ENCODE assay signal across 8 mouse cellular contexts in genomic region chr12:24681286-24682023, GRCm38 (mm10). TPM values are rescaled to one million over a fixed set of nuclear protein-coding genes. Genes with fewer than 3 reads are reported as not detected.
DNase-seq lines count a peak whose midpoint lies in the region; ATAC-seq and TF ChIP-seq lines count a peak whose summit lies in the region.

Gene Cys1, minus strand, starts transcription at chr12:24681813.

- H3K4me3 ChIP-seq in intestine, embryonic 14.5 days (ENCODE audit: low read depth, low read length): peak within 1 kb of the TSS; percentile 52
- peak within 1 kb of the TSS; percentile 53 for H3K4me3 ChIP-seq in liver, embryonic 12.5 days
- H3K4me3 ChIP-seq in myocyte: peak within 1 kb of the TSS; percentile 14

- intact Hi-C loops in left cerebral cortex, postnatal 36 days (cut with DNase I): no loop called here
- intact Hi-C loops in left cerebral cortex, postnatal 14 days (cut with DNase I): no loop called here

- H3K27me3 ChIP-seq in intestine, embryonic 14.5 days (replicated peaks; ENCODE audit: control insufficient read depth, insufficient read depth, low read length): peaks cover 13% of the 10 kb centered on the region
- H3K27me3 ChIP-seq in liver, embryonic 12.5 days (replicated peaks): peaks cover 89% of the 10 kb centered on the region
- H3K27me3 ChIP-seq in myocyte (ENCODE audit: control insufficient read depth, insufficient read depth, insufficient read length): peaks cover 11% of the 10 kb centered on the region

- H3K79me2 ChIP-seq in myocyte (ENCODE audit: control insufficient read depth, insufficient read depth): no peaks in the 10 kb centered on the region

- peak within 1 kb of the TSS; percentile 69 for H3K9ac ChIP-seq in intestine, embryonic 14.5 days (ENCODE audit: low read length)
- peak within 1 kb of the TSS; percentile 50 for H3K9ac ChIP-seq in liver, embryonic 12.5 days

- no peaks in the 10 kb centered on the region for H3K36me3 ChIP-seq in intestine, embryonic 14.5 days (ENCODE audit: control insufficient read depth, insufficient read depth, low read length)
- H3K36me3 ChIP-seq in liver, embryonic 12.5 days: no peaks in the 10 kb centered on the region
- no peaks in the 10 kb centered on the region for H3K36me3 ChIP-seq in myocyte (ENCODE audit: control insufficient read depth, insufficient read depth)

- peaks cover 5% of the 10 kb centered on the region for H3K4me1 ChIP-seq in intestine, embryonic 14.5 days (replicated peaks; ENCODE audit: control insufficient read depth, insufficient read depth, low read length)
- H3K4me1 ChIP-seq in liver, embryonic 12.5 days: peaks cover 23% of the 10 kb centered on the region

- TF ChIP-seq POLR2A in myocyte (IDR thresholded peaks at IDR 0.05; ENCODE audit: insufficient read length, low read depth): no peak

- no peak within 1 kb of the TSS for H3K27ac ChIP-seq in intestine, embryonic 14.5 days (ENCODE audit: low read depth)
- H3K27ac ChIP-seq in liver, embryonic 12.5 days: no peak within 1 kb of the TSS

- DNase-seq in left cerebral cortex, postnatal 36 days (ENCODE audit: low spot score in 2 of 2): no peak
- DNase-seq in left cerebral cortex, postnatal 14 days (ENCODE audit: low spot score in 2 of 2): no peak
- peak; percentile 32 for DNase-seq in gastrocnemius, postnatal 10 days
- peak; percentile 66 for DNase-seq in intestine, embryonic 14.5 days (ENCODE audit: low spot score)
- no peak for DNase-seq in thymus, postnatal 4 days
- DNase-seq in cerebellum, adult 9-11 months: no peak

- H3K4me2 ChIP-seq in intestine, embryonic 14.5 days (ENCODE audit: low read length): peak within 1 kb of the TSS; percentile 87
- peak within 1 kb of the TSS; percentile 69 for H3K4me2 ChIP-seq in liver, embryonic 12.5 days
- H3K4me2 ChIP-seq in myocyte (ENCODE audit: low read depth): peak within 1 kb of the TSS; percentile 65

- no peak within 1 kb of the TSS for H3ac ChIP-seq in myocyte (ENCODE audit: control insufficient read depth, insufficient read length)

- ATAC-seq in intestine, embryonic 14.5 days (replicated peaks; ENCODE audit: low FRiP score, low TSS enrichment, low read depth): 0 out of 2 replicates have a peak, but pooled peaks have one; percentile 42
- no peak; the same call in 1 of the 2 replicates for ATAC-seq in liver, embryonic 12.5 days

- WGBS in intestine, embryonic 14.5 days: 6% methylated on average over 20 of the region's 20 CpGs
- 6% methylated on average over 20 of the region's 20 CpGs for whole genome bisulfite sequencing in liver, embryonic 12.5 days (ENCODE audit: insufficient replicate concordance)

- H3K9me3 ChIP-seq in intestine, embryonic 14.5 days (ENCODE audit: control insufficient read depth, low read length): no peaks in the 10 kb centered on the region
- no peaks in the 10 kb centered on the region for H3K9me3 ChIP-seq in liver, embryonic 12.5 days (replicated peaks)

TF ChIP-seq in myocyte, 11 proteins besides CTCF, POLR2A, EP300 and RAD21:
- TF ChIP-seq USF1 (IDR thresholded peaks at IDR 0.05; ENCODE audit: low read depth) (no peak), POLR2AphosphoS2 (IDR thresholded peaks at IDR 0.05; ENCODE audit: insufficient read length, low read depth) (no peak), MAX (IDR thresholded peaks at IDR 0.05; ENCODE audit: low read depth) (no peak), REST (IDR thresholded peaks at IDR 0.05; ENCODE audit: insufficient read depth, insufficient read length) (no peak), MYOD1 (IDR thresholded peaks at IDR 0.05; ENCODE audit: control insufficient read depth in 1 of 3, insufficient read length in 2 of 3, low read depth in 2 of 3) (no peak)

RNA-seq across cellular contexts. Expression of gene Cys1, which starts in this region (rescaled TPM):
- 10 to 100 TPM; 10.8 to 17.5 TPM for total RNA-seq in left cerebral cortex, postnatal 36 days (2021)
- 1 to 10 TPM; 9.9 to 10.0 TPM for total RNA-seq in left cerebral cortex, postnatal 14 days (2021)
- 1 to 10 TPM; 7.4 to 8.3 TPM for total RNA-seq in gastrocnemius, postnatal 10 days (2021)
- polyA plus RNA-seq in intestine, embryonic 14.5 days (2014; fragmentation: Nextera tagmentation; extraction: Ambion mirVana): 2.1 and 2.6 TPM in 2 replicates
- 0.56 and 1.0 TPM in 2 replicates for polyA plus RNA-seq in liver, embryonic 12.5 days (2016; fragmentation: Nextera tagmentation; extraction: Ambion mirVana)
- polyA plus RNA-seq in myocyte (2012; fragmentation: generic; extraction: Trizol): 0.26 TPM

Comparison
In these comparisons a context has a peak if more than half of its experiments do, and no peak if none do; other contexts are left out.
1. DNase-seq: peak in gastrocnemius, postnatal 10 days (single experiment) and intestine, embryonic 14.5 days (single experiment); none in left cerebral cortex, postnatal 36 days (0 of 2), left cerebral cortex, postnatal 14 days (0 of 2), thymus, postnatal 4 days (single experiment) and cerebellum, adult 9-11 months (single experiment).
2. Peak in every context shown above with its lines, with median percentiles within 50 percentile points of each other: H3K4me2 ChIP-seq and H3K4me3 ChIP-seq.